Mouse (Mus musculus) frontal cortex, postnatal 36 days (tissue): Measurements from ENCODE around the gene Gm47996.
"Not testable (repeated sequence)": the region's sequence is repeated elsewhere in the genome, so short reads cannot be mapped to it uniquely, and the experiment has no call there.

Experiments
- DNase-seq, 2 experiments: peaks; one replicate each; pipeline ENCODE4 v3.0.0; 2022; ENCODE audit warnings: low spot score in 2 of 2

Gm47996 gene

DNA sequence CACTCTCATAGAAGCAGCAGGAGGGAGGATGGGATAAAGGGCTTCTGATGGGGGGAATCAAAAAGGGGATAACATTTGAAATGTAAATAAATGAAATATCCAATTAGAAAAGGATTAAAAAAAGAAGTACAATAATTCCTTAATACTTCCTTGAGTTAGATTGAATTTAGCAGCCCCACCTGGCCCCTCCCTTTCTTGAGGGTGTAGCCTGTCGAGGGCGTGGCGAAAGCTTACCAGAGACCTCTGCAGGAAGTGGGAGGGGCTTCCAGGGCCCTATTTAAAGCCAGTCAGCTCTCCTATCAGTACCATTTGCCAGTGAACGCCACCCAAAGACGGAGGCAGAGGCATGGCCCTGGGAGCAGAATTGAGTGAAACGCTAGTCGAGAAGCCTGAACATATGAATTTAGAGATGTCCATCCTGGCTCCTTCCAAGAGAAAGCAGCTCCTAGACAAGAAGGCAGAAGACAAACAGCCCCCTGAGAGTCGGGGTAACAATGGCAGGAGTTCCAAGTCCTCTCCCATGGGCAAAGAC lies at the start of gene Gm47996:
Gm47996 (plus strand) TSS at position 308 of the 532 bp plus-strand sequence.
- DNase-seq = not testable (repeated sequence)

DNA sequence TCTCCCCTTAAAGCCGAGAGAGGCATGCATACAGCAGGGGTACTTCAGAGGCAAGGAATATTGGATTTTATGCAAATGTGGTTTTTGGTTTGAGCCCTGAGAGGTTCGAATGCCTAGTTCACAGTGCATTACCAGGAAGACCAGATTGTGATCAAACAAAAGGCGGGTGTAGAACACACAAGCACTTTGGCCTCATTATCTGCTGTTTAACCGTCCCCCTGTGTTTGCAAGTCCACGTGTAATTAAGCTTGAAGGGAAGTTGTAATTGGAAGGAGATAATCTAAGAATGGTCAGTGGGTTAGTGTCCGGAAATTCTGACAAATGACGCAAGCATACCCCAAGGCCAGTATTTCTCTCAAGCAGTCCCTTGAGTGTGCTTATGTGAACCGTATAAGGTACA lies 43.9 kb upstream of the Gm47996 start:
- DNase-seq = no peak

DNA sequence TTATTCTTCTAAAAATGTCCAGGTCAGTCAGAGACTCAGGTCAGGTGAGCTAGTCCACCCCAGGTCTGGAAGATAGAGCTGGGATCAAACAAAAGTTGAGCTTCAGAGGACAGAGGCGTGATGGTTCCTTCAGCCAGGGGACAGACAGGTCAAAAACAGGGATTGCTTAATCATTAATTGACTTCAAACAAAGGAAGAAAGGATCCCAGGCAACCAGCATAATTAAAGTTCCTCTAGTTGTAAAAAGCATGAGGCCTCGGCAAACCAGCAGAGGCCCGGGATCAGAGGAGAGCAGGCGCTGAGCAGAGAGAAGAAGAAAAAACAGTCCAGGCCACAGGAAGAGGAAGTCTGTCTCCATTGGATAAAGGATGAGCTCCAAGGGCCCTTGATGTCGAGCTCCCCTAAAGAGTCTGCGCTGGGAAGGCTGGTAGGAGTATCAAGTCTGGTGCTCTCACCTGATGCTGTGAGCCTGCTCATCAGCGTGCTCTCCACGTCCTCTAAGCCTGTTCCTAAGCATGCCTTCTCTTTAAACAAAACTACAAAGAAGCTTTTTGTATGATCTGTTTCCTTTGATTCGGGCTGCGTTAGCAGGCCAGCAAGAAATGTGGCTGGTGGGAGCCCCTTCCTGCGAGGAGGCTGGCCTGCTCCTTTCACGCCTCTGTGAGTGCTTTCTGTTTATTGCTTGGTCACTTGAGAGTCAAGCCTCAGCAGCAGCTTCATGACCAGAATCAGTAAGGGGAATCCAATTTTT lies 42.5 kb upstream of the Gm47996 start:
- peak in 1 of 2 experiments; percentile 6 for DNase-seq

DNA sequence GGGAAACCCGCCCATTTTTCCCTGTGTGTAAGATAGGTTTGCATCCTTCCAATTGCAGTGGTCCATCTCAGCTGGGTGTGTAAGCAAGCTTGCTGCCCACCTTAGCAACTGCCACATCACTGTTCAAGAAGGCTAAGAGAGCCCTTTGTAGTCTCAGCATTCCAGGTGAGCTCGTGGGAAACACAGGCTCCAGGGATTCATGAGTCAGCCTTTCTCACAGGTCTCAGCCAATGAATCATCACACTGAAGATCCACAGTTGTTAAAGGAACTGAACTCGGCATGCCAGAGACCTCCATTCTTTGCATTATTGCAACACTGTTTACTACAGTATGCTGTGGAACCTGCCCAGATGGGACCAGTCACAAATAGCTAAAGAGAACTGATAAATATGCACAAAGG lies 41.3 kb upstream of the Gm47996 start:
- no peak for DNase-seq

DNA sequence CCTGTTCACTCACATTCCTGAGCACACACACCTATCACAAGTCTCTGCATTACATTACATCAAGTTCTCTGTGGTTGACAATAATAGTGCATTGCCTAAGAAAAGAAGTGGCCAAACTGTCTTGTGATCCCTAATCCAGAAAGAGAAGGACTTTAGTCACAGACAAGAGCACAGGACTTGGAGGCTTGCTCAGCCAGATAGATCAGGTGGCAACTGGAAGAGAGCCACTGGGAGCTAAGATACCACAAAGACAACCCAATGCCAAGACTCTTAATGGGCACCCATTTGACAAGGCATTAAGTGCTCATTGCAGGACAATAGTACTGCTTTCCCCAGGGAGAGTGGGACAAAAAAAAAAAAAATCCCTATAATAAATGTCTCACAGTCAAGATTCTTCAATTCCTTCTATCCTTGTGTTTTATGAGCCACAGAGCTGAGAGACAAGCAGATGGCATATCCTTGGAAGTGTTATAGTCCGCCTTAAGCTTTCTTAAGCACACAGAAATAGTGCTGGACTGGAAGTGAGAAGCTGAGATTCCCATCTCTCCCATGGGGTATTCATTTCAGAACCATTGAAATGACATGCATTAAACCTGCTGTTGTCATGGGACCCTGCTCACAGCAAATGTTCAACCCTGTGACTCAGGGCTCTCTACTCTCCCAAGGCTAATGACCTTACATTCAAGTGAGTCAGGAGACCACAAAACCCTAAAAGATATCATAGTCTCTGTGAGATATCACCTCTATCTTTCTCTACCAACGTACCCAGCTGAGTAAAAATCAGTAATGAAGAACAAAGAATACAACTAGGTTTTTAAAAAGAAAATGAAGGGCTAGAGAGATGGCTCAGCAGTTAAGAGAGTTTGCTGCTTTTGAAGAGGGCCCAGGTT lies 38.1 kb upstream of the Gm47996 start:
- DNase-seq = peak in 1 of 2 experiments; percentile 39

DNA sequence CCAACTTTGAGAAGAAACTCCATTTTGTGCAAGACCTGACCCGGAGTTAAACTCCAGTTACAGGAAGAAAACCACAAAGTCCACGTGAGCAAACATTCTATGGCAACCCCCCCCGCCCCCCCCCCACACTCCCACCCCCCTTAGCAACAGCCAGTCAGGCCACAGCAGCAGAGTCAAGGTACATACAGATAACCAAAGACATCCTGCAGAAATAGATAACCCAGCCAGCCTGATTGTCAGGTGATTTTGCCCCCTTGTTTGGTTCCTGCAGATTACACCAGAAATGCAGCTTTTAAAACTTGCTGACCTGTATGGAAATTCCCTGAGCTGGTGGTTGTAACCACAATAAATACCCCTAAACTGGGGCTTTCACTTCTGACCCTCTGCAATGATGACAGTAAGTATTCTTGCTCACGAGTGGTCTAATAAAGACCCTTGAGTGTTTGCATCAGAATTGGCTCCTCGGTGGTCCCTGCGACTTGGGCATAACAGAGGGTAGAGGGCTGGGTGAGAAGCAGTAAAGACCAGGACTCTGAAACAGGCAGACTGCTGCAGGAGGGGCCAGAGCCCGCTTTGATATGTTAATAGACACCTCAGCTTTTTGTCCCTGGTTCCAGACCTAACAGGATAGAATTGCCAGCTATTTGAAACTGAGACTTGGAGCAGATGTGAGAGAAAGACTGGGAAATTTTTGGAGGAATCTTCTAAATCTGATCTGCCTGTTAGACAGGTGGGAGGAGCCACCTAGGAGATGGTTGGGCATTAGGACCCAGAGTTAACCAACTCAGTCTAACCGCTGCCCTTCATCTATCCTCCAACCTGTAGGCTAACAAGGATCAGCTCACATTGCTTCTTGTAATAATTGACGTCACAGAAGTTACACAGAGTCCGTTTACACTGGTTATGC lies 32.6 kb upstream of the Gm47996 start:
- DNase-seq = peak in 1 of 2 experiments; percentile 11

DNA sequence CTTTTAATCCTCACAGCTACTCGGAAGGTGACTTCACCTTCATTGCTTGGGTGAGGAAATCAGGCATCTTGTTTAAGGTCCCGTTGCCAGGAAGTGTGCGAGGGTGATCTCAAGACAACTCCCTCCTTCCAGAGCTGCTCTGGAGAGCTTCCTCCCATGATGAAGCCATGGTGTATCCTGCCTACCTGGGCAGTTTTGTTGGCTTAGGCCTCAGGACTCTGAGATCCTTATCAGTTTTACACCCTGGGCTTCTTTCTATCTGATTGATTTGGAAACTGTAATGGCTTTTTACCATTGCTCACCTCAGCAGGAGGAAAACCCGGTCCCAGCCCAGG lies 32.0 kb upstream of the Gm47996 start:
- no peak for DNase-seq

DNA sequence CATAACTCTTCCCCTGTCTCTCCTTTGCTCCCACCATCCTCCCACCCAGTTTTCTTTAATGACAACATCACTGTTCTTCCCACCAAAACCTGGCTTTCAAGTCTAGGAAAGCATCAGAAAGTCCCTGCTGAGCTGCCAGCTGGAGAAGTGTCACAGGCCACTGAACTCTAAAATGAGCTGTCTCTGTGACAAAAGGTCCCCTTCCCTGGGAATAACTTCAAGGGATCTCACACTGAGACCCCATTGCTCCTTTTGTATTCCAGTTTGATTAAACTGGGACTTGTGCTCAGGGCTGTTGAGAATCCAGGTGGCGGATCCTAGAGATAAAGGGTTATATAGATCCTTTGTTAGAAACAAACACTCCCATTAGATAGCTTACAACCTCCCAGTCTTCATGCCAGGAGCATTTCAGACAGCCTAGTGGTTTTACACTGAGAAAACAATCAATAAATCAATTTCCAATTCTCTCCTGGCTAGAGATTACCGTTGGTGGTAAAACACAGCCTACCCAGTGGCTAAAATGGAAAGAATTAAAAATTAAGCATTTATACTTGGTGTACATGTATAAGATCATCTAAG lies 31.3 kb upstream of the Gm47996 start:
- DNase-seq = no peak

DNA sequence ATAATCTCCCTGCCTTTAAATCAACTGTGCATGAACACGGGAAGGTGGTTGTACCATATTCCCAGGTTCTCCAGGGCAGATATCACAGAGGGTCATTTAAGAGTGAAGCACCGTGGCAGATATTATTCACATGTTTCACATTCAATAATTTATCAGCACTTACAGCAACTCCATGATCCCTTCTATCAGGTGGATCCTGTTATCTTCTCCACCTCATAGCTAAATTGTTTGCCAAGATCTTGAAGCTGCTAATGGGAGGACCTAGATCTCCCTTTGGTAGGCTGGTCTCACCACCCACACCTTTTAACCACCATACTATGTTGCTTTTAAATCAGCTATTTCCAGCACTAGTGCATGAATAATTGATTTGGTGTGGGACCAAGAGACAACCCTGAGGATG lies 29.8 kb upstream of the Gm47996 start:
- DNase-seq = no peak

DNA sequence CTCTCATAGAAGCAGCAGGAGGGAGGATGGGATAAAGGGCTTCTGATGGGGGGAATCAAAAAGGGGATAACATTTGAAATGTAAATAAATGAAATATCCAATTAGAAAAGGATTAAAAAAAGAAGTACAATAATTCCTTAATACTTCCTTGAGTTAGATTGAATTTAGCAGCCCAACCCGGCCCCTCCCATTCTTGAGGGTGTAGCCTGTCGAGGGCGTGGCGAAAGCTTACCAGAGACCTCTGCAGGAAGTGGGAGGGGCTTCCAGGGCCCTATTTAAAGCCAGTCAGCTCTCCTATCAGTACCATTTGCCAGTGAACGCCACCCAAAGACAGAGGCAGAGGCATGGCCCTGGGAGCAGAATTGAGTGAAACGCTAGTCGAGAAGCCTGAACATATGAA lies 27.7 kb upstream of the Gm47996 start, which contains the start of gene Gm47985:
Gm47985 (plus strand) TSS at position 272 of the 400 bp plus-strand sequence.
- DNase-seq = not testable (repeated sequence)

DNA sequence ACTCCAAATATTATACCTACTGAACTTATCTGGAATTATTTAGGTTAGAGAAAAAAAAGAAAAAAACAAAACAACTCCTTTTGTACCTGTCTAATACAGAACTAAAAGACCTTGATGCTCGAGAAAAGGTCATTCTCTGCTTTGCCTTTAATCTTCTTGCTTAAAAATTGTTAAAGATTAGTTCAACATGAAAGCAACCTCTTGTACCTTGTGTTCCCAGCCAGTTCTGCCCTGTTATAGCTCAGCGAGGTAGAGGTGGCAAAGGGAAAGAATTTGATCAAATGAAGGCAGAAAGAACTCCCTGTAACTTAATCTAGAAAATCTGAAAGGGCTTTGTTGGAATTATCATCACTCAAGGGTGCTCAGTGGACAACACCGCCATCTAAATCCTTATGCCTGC lies 23.7 kb upstream of the Gm47996 start:
- not testable (repeated sequence) for DNase-seq

DNA sequence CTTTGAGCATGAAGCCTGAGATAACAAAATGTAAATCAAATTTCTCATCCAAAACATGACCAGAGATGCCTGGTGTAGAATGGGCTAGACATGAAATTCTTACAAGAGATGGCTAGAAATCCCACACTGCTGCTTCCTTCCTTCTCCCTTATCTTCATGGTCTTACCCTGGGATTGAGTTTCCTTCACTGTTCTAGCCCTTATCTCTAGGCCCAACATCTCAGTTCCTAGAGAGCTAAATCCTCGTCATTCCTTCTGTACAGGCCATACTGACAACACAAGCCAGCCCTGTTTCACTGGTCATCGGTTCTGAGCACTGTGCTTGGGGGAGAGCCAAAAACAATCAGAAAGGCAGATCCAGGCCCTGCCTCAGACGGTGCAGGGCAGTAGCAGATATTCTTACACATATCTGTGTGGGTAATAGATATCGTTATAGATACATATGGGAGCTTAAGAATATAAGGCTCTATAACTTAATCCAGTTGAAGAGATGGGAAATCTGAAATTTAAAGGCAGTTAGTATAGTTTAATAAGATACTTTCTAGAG lies 23.0 kb upstream of the Gm47996 start:
- not testable (repeated sequence) for DNase-seq

DNA sequence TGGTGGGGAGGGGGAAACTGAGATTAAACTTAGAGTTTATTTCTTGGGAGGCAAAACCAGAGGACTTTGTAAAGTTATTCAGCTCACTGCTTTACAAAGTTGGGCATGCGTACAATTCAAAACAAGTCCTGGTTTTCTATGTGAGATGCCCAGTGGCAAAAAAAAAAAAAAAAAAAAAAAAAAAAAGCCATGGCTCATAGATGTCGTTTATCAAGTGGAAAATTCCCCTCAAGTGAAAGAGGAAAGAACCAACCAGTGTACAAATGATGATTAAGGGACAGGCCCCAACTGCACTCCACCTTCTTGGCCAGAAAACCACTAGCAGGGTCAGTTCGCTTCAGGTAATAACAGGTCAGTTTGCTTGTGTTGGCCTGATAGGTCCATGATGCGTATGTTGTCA lies 21.5 kb upstream of the Gm47996 start:
- no peak for DNase-seq

DNA sequence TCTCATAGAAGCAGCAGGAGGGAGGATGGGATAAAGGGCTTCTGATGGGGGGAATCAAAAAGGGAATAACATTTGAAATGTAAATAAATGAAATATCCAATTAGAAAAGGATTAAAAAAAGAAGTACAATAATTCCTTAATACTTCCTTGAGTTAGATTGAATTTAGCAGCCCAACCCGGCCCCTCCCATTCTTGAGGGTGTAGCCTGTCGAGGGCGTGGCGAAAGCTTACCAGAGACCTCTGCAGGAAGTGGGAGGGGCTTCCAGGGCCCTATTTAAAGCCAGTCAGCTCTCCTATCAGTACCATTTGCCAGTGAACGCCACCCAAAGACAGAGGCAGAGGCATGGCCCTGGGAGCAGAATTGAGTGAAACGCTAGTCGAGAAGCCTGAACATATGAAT lies 17.9 kb upstream of the Gm47996 start, which contains the start of gene Gm8947:
Gm8947 (plus strand) TSS at position 302 of the 400 bp plus-strand sequence.
- not testable (repeated sequence) for DNase-seq

DNA sequence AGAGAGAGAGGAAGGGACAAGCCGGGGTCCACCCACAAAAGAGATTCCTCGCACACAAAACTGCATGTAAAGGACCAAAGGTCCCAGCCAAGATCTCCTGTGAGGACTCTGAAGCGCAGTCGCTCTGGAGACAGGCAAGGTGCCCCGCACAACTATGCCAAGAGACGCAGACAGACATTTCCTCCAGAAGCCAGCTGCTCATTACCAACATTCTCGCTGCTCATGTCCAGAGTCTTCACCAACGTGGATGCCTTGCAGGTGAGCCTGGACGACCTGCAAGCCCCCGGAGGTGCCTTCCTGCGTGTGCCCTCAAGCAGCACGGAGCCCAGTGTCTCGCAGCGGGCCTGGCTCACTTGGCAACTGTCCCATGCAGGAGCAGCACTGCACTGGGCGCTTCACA lies 17.2 kb upstream of the Gm47996 start:
- DNase-seq = not testable (repeated sequence)

DNA sequence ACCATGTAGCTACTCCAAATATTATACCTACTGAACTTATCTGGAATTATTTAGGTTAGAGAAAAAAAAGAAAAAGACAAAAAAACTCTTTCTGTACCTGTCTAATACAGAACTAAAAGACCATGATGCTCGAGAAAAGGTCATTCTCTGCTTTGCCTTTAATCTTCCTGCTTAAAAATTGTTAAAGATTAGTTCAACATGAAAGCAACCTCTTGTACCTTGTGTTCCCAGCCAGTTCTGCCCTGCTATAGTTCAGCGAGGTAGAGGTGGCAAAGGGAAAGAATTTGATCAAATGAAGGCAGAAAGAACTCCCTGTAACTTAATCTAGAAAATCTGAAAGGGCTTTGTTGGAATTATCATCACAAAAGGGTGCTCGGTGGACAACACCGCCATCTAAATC lies 13.9 kb upstream of the Gm47996 start:
- DNase-seq = not testable (repeated sequence)

DNA sequence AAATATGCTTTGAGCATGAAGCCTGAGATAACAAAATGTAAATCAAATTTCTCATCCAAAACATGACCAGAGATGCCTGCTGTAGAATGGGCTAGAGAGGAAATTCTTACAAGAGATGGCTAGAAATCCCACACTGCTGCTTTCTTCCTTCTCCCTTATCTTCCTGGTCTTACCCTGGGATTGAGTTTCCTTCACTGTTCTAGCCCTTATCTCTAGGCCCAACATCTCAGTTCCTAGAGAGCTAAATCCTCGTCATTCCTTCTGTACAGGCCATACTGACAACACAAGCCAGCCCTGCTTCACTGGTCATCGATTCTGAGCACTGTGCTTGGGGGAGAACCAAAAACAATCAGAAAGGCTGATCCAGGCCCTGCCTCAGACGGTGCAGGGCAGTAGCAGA lies 13.2 kb upstream of the Gm47996 start:
- DNase-seq = not testable (repeated sequence)

DNA sequence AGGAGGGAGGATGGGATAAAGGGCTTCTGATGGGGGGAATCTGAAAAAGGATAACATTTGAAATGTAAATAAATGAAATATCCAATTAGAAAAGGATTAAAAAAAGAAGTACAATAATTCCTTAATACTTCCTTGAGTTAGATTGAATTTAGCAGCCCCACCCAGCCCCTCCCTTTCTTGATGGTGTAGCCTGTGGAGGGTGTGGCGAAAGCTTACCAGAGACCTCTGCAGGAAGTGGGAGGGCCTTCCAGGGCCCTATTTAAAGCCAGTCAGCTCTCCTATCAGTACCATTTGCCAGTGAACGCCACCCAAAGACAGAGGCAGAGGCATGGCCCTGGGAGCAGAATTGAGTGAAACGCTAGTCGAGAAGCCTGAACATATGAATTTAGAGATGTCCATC lies 11.8 kb upstream of the Gm47996 start, which contains the start of gene Gm47995:
Gm47995 (plus strand) TSS at position 329 of the 400 bp plus-strand sequence.
- not testable (repeated sequence) for DNase-seq

DNA sequence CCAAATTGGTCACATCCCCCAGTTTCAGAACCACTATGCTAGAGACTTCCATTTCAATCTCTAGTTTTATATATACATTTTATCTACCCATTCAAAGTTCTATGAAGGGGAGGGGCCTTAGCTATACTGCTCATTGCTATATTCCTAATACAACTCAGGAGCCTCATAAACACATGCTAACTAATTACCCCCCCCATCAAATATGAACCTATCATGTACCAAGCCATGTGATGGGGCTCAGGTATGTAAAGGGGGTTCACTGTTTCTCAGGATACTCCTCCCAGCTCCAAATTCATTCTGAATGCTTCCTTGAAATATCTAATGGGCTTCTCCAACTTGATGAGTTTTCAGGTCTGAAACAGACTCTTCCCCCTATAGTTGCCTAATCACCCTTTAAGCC lies 9.3 kb upstream of the Gm47996 start:
- not testable (repeated sequence) for DNase-seq

DNA sequence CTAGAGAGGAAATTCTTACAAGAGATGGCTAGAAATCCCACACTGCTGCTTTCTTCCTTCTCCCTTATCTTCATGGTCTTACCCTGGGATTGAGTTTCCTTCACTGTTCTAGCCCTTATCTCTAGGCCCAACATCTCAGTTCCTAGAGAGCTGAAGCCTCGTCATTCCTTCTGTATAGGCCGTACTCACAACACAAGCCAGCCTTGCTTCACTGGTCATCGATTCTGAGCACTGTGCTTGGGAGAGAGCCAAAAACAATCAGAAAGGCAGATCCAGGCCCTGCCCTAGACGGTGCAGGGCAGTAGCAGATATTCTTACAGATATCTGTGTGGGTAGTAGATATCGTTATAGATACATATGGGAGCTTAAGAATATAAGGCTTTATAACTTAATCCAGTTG lies 7.2 kb upstream of the Gm47996 start:
- DNase-seq = not testable (repeated sequence)

DNA sequence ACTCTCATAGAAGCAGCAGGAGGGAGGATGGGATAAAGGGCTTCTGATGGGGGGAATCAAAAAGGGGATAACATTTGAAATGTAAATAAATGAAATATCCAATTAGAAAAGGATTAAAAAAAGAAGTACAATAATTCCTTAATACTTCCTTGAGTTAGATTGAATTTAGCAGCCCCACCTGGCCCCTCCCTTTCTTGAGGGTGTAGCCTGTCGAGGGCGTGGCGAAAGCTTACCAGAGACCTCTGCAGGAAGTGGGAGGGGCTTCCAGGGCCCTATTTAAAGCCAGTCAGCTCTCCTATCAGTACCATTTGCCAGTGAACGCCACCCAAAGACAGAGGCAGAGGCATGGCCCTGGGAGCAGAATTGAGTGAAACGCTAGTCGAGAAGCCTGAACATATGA lies 6.1 kb upstream of the Gm47996 start, which contains the start of gene 3110040M04Rik:
3110040M04Rik (plus strand) TSS at position 304 of the 400 bp plus-strand sequence.
- DNase-seq = not testable (repeated sequence)
